Mouse (Mus musculus) spleen, adult 2 months (tissue): ENCODE results near the gene Arid1b.

Experiments used
- CTCF ChIP-seq: fragments of 200-500 bp; IDR thresholded peaks from 2 replicates; pipeline ENCODE4 v1.5.1; 2011; ENCODE audit warnings: mild to moderate bottlenecking, inconsistent platforms; ENCODE audit not compliant: insufficient read depth, insufficient read length, insufficient replicate concordance; ENCODE audit errors: extremely low read depth
- POLR2A ChIP-seq: fragments of 200-500 bp; IDR thresholded peaks from 2 replicates; pipeline ENCODE4 v1.6.1; 2011; ENCODE audit warnings: low read depth, low read length, inconsistent platforms

DNA sequence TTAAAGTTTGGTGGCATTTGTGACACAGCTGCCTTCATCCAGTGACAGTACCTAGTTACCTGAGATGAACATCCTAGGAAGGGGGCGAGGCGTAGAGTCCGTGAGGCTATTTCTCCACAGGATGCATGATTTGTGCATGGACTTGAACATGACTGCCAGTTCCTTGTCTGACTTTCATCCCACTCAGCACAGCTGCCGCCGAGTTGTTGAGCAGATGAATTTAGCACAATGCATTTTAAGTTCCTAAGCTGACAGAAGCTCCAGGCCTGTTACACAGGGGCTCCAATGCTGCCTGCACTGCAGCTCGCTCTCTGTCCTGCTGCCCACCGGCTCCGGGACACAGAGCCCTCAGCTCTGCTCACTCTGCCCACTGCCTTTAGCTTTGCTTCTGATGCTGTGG is 181.4 kb downstream of the Arid1b start:
- no peak for TF ChIP-seq CTCF
- no peak for TF ChIP-seq POLR2A
